Mouse (Mus musculus): ENCODE results near the gene Vmn1r14.
"Not testable (repeated sequence)": the region's sequence is repeated elsewhere in the genome, so short reads cannot be mapped to it uniquely, and the experiment has no call there.

Gene Vmn1r14

GRCm38 (mm10) chr6:57231386-57231785, at the start of gene Vmn1r14:
Gene Vmn1r14, plus strand, starts transcription at chr6:57231686.
- no peak for DNase-seq (ENCODE audit: low spot score in 2 of 2)

GRCm38 (mm10) chr6:57190016-57190415, 41.5 kb upstream of the Vmn1r14 start:
- not testable (repeated sequence) for DNase-seq (ENCODE audit: low spot score in 2 of 2)

DNA sequence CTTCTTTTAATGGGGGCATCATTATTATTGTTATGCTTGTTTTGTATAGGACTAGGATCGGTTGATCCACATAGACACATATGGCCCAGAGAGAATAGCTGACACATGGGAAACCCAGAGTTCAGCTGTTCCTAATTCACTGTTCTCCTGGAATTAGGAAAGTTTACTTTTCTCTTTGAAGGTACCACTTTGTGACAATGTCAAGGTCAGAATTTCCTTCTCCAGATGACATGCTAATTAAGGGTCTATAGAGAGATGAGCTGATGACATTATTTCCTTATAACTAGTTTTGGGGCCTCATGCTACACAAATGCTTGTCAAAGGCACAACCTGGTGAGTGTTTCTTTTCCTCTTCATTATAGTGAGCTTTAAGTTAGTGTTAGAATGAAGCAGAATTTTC, 28.5 kb upstream of the Vmn1r14 start, which contains the start of gene Vmn1r13:
Gene Vmn1r13, plus strand, starts transcription at position 301 of the 400 bp plus-strand sequence.
- not testable (repeated sequence) for DNase-seq (ENCODE audit: low spot score in 2 of 2)

- DNase-seq (ENCODE audit: low spot score in 2 of 2), result no peak
Observed at GRCm38 (mm10) chr6:57257652-57258051, 26.2 kb downstream of the Vmn1r14 start, which contains the start of gene Vmn1r15. Gene Vmn1r15, plus strand, starts transcription at chr6:57257952.

- no peak for DNase-seq (ENCODE audit: low spot score in 2 of 2)
Observed at GRCm38 (mm10) chr6:57260990-57261389, 29.5 kb downstream of the Vmn1r14 start.

DNA sequence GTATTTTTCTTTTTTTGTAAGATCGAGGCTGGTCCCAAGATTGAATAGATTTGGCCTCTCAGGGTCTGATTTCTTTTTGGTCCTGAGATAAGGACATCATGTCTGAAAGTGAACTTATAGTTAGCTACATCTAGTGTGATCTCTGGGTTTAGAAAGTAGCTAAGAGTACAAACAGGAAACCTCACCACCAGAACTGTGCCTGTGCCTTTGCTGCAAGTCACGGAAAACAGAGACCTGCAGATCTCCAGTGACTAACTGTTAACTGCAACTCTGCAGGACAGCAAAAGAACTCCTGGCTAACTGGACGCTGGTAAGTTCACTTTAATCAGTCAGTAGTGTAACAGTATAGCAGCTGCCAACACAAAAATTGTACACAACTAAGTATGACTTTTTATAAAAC, 40.4 kb downstream of the Vmn1r14 start:
- no peak for DNase-seq (ENCODE audit: low spot score in 2 of 2)

- no peak for DNase-seq (ENCODE audit: low spot score in 2 of 2)
Observed at GRCm38 (mm10) chr6:57272517-57272916, 41.0 kb downstream of the Vmn1r14 start.

DNA sequence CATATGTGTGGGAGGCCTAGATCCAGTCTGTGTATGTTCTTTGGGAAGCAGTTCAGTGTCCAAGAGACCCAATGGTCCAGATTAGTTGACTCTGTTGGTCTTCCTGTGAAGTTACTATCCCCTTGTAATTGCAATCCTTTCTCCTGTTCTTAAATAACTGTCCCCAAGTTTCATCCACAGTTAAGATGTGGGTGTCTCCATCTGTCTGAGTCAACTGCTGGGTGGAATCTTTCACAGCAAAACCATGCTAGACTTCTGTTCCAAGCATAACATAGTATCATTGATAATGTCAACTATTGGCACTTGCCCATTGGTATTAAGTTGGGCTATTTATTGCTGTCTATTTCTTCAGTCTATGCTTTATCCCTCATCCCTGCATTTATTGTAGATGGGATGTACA, 47.5 kb downstream of the Vmn1r14 start:
- DNase-seq (ENCODE audit: low spot score in 2 of 2), result no peak
